Mouse (Mus musculus) olfactory bulb, adult 2 months (tissue): ENCODE measurements at regions not wholly inside any gene's neighbourhood (a gene's known extent, or its start where the extent isn't known, plus 50 kb on each side); places are given as distances from the start of the nearest gene placed in this dataset.

ENCODE experiments used
- CTCF ChIP-seq: fragments of 200-500 bp; IDR thresholded peaks from 2 replicates; pipeline ENCODE4 v1.5.1; 2012; ENCODE audit warnings: low read depth, mild to moderate bottlenecking, low read length, moderate library complexity; ENCODE audit not compliant: insufficient read depth
- POLR2A ChIP-seq: fragments of 200-500 bp; IDR thresholded peaks from 2 replicates; pipeline ENCODE4 v1.6.1; 2012; ENCODE audit warnings: mild to moderate bottlenecking, low read depth, low read length, moderate library complexity; ENCODE audit not compliant: insufficient read depth

DNA sequence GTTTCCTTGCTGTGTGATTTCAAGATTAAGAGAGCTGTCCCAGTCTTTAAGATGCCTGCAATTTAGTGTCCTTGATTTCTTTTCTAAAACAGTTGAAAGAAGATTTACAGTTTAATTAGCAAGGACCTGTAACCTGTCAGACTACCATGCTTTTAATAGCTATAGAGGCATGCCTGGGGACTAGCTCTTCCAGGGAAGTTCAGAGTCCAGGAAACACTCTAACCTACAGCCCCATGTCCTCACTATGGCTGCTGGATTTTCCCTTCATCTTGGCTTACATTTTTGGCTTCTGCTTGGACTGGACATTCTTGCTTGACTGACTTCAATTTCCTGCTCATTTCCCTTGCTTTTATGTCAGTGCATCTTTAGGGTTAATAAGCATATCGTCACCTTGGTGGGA lies 61.7 kb upstream of the Mtpn start:
- TF ChIP-seq CTCF = no peak
- no peak for TF ChIP-seq POLR2A
